Mouse (Mus musculus) MEL (cell line): ENCODE results near the gene Fxyd7. TPM values are rescaled to one million over a fixed set of nuclear protein-coding genes. Genes with fewer than 3 reads are reported as not detected.

ENCODE experiments used
- DNase-seq: peaks from one replicate; pipeline ENCODE4 v3.0.0; 2011; ENCODE audit warnings: low read depth, low spot score
- H3K27ac ChIP-seq: 2 replicates; pipeline ENCODE4 v1.5.1; 2012; ENCODE audit warnings: low read depth, mild to moderate bottlenecking, control low read depth, low read length, moderate library complexity; ENCODE audit not compliant: control insufficient read depth
- H3K27me3 ChIP-seq, 2 experiments: fragments of 150-350 bp in 1 of 2; sonication (generic) in 1 of 2; 2 replicates each; pipeline ENCODE4 v1.6.1; 2012; ENCODE audit warnings: low read length in 2 of 2, mild to moderate bottlenecking in 2 of 2, improper control_type of control experiment in 1 of 2, moderate library complexity in 1 of 2; ENCODE audit not compliant: insufficient read depth in 2 of 2, control insufficient read depth in 1 of 2
- H3K36me3 ChIP-seq, 2 experiments: 2 replicates each; pipeline ENCODE4 v1.6.1; 2012 to 2014; ENCODE audit warnings: low read length in 2 of 2, improper control_type of control experiment in 1 of 2, inconsistent platforms in 1 of 2, mild to moderate bottlenecking in 1 of 2; ENCODE audit not compliant: insufficient read depth in 2 of 2, control insufficient read depth in 1 of 2
- H3K4me1 ChIP-seq, 2 experiments: fragments of 150-350 bp in 1 of 2; sonication (generic) in 1 of 2; 2 replicates each; pipeline ENCODE4 v1.6.1; 2012; ENCODE audit warnings: low read length in 2 of 2, improper control_type of control experiment in 1 of 2, mild to moderate bottlenecking in 1 of 2; ENCODE audit not compliant: insufficient read depth in 2 of 2, control insufficient read depth in 1 of 2
- H3K4me3 ChIP-seq, 2 experiments: fragments of 150-350 bp in 1 of 2; sonication (generic) in 1 of 2; 2 replicates each; pipeline ENCODE4 v1.5.1; 2012; ENCODE audit warnings: low read depth in 2 of 2, low read length in 2 of 2, mild to moderate bottlenecking in 2 of 2, moderate library complexity in 2 of 2, control low read depth in 1 of 2, improper control_type of control experiment in 1 of 2; ENCODE audit not compliant: control insufficient read depth in 1 of 2, insufficient read depth in 1 of 2
- H3K79me2 ChIP-seq: 2 replicates; pipeline ENCODE4 v1.6.1; 2012; ENCODE audit warnings: mild to moderate bottlenecking, low read length, moderate library complexity; ENCODE audit not compliant: control insufficient read depth, poor library complexity, insufficient read depth
- H3K9ac ChIP-seq: 2 replicates; pipeline ENCODE4 v1.6.1; 2012; ENCODE audit warnings: low read depth, mild to moderate bottlenecking, control low read depth, low read length, moderate library complexity; ENCODE audit not compliant: control insufficient read depth, poor library complexity, severe bottlenecking
- H3K9me3 ChIP-seq: fragments of 150-350 bp; sonication (generic); replicated peaks from 2 replicates; pipeline ENCODE4 v1.6.1; 2012; ENCODE audit warnings: mild to moderate bottlenecking, low read length, improper control_type of control experiment, moderate library complexity; ENCODE audit not compliant: insufficient read depth
- CHD1 ChIP-seq: IDR thresholded peaks from 2 replicates; pipeline ENCODE4 v1.6.1; 2012; ENCODE audit warnings: low read depth, mild to moderate bottlenecking, inconsistent platforms, low read length, improper control_type of control experiment
- CHD2 ChIP-seq: IDR thresholded peaks from 2 replicates; pipeline ENCODE4 v1.6.1; 2011; ENCODE audit warnings: low read length, improper control_type of control experiment
- CTCF ChIP-seq, 3 experiments: IDR thresholded peaks in 2 of 3; conservative IDR thresholded peaks in 1 of 3; 2 replicates each; pipeline ENCODE4 v1.5.1; 2011 to 2012; ENCODE audit warnings: low read length in 3 of 3, low read depth in 2 of 3, mild to moderate bottlenecking in 2 of 3, improper control_type of control experiment in 1 of 3, inconsistent platforms in 1 of 3, mixed read lengths in 1 of 3, moderate library complexity in 1 of 3; ENCODE audit not compliant: control insufficient read depth in 1 of 3, insufficient read depth in 1 of 3, poor library complexity in 1 of 3, severe bottlenecking in 1 of 3
- EP300 ChIP-seq, 2 experiments: IDR thresholded peaks; 2 replicates each; pipeline ENCODE4 v1.6.1; 2011; ENCODE audit warnings: improper control_type of control experiment in 2 of 2, low read length in 2 of 2, low read depth in 1 of 2, mild to moderate bottlenecking in 1 of 2
- GABPA ChIP-seq: IDR thresholded peaks from 2 replicates; pipeline ENCODE4 v1.6.1; 2012; ENCODE audit warnings: low read depth, mild to moderate bottlenecking, inconsistent platforms, low read length, improper control_type of control experiment, moderate library complexity
- KAT2A ChIP-seq: conservative IDR thresholded peaks from 2 replicates; pipeline ENCODE4 v1.6.1; 2012; ENCODE audit warnings: low read depth, low read length, improper control_type of control experiment, inconsistent platforms
- MAFK ChIP-seq: IDR thresholded peaks from 2 replicates; pipeline ENCODE4 v1.6.1; 2011; ENCODE audit warnings: low read depth, mild to moderate bottlenecking, low read length, improper control_type of control experiment, borderline replicate concordance
- MEF2A ChIP-seq: IDR thresholded peaks from 2 replicates; pipeline ENCODE4 v1.6.1; 2014; ENCODE audit warnings: low read depth, mild to moderate bottlenecking, inconsistent platforms, low read length, improper control_type of control experiment; ENCODE audit not compliant: poor library complexity, insufficient replicate concordance, severe bottlenecking; ENCODE audit errors: extremely low read depth
- MXI1 ChIP-seq: IDR thresholded peaks from 2 replicates; pipeline ENCODE4 v1.6.1; 2011; ENCODE audit warnings: mild to moderate bottlenecking, low read depth, low read length, improper control_type of control experiment
- MYC ChIP-seq: IDR thresholded peaks from 2 replicates; pipeline ENCODE4 v1.6.1; 2011; ENCODE audit warnings: low read depth, mild to moderate bottlenecking, low read length, improper control_type of control experiment, moderate library complexity
- NRF1 ChIP-seq: IDR thresholded peaks from 2 replicates; pipeline ENCODE4 v1.6.1; 2014; ENCODE audit warnings: low read depth, mild to moderate bottlenecking, inconsistent platforms, low read length, improper control_type of control experiment, moderate library complexity; ENCODE audit not compliant: poor library complexity, insufficient read depth, severe bottlenecking
- POLR2AphosphoS2 ChIP-seq: IDR thresholded peaks from 2 replicates; pipeline ENCODE4 v1.6.1; 2011; ENCODE audit warnings: low read length, improper control_type of control experiment
- SMC3 ChIP-seq: IDR thresholded peaks from 2 replicates; pipeline ENCODE4 v1.6.1; 2011; ENCODE audit warnings: low read depth, low read length, improper control_type of control experiment
- TAL1 ChIP-seq: IDR thresholded peaks from 2 replicates; pipeline ENCODE4 v1.6.1; 2012; ENCODE audit warnings: mild to moderate bottlenecking, inconsistent platforms, low read length, moderate library complexity, mixed read lengths
- TCF12 ChIP-seq: IDR thresholded peaks from 2 replicates; pipeline ENCODE4 v1.6.1; 2014; ENCODE audit warnings: low read depth, mild to moderate bottlenecking, inconsistent platforms, low read length, improper control_type of control experiment, moderate library complexity
- UBTF ChIP-seq: IDR thresholded peaks from 2 replicates; pipeline ENCODE4 v1.6.1; 2012; ENCODE audit warnings: low read depth, mild to moderate bottlenecking, inconsistent platforms, low read length, improper control_type of control experiment, moderate library complexity, borderline replicate concordance; ENCODE audit not compliant: insufficient read depth
- ZKSCAN1 ChIP-seq: IDR thresholded peaks from 2 replicates; pipeline ENCODE4 v1.6.1; 2012; ENCODE audit warnings: low read depth, mild to moderate bottlenecking, inconsistent platforms, low read length, improper control_type of control experiment, moderate library complexity
- ZNF384 ChIP-seq: IDR thresholded peaks from 2 replicates; pipeline ENCODE4 v1.6.1; 2012; ENCODE audit warnings: low read depth, mild to moderate bottlenecking, inconsistent platforms, low read length, improper control_type of control experiment
- polyA plus RNA-seq, 2 experiments: library from polyadenylated mRNA; stranded (reverse) in 1 of 2; unstranded in 1 of 2; fragments of >175 nt in 1 of 2; fragments of >200 nt in 1 of 2; gene quantifications; 2 replicates each; pipeline versions ENCODE4 v1.2.1 to v1.2.4; 2012; ENCODE audit warnings: low replicate concordance in 2 of 2, low read depth in 1 of 2; ENCODE audit not compliant: insufficient read length in 2 of 2, insufficient read depth in 1 of 2, missing spikeins in 1 of 2
- total RNA-seq: library from RNA; depleted of rRNA; stranded (reverse); fragments of 300-350 nt; gene quantifications from 2 replicates; pipeline ENCODE4 v1.2.3, GENCODE M21; 2012

Gene Fxyd7
- total and polyA plus RNA-seq, 3 experiments: 0.11 TPM; not detected in 2

DNA sequence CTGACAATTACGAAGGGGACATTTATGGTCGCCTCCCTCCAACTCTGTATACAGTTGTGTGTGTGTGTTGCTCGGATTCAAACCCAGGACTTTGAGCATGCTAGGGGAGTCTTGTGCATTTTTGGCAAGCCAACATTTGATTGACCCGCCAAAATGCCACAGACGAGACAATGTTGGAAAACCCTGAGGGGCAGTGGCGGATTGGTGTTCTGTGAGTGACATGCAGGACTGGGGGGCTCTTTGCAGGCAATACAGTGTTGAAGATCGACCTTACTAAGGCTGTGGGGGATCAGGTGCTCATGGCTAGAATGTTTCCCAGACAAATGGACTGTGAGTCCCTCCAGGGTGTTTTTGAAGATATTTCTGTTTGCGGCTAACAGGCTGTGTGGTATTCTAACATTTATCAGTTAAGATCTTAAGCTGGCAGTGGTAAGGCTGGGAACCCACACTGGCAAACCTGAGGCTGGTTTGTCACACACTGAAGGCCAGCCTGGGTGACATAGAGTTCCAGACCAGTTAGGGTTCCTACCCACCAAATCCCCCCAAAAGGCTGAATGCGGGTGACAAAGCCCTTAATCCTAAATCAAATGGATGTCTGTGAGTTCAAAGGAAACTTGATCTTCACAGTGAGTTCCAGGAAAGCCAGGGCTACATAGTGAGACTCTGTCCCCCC, 45.8 kb upstream of the Fxyd7 start:
- Histone ChIP-seq H3K4me1 (0 out of 4 replicates have a peak, but pooled peaks cover 0 to 2% of the 10 kb centered on the region in 2 experiments), H3K79me2 (no peaks in the 10 kb centered on the region), H3K9me3 (no peaks in the 10 kb centered on the region), H3K36me3 (no peaks in the 10 kb centered on the region), H3K27me3 (no peaks in the 10 kb centered on the region), H3K27ac (no peak overlapping the region), H3K4me3 (no peak overlapping the region), H3K9ac (no peak overlapping the region)
- no peak for DNase-seq
- no peak for TF ChIP-seq CHD1
- TF ChIP-seq, all 39 proteins: peak for 0

DNA sequence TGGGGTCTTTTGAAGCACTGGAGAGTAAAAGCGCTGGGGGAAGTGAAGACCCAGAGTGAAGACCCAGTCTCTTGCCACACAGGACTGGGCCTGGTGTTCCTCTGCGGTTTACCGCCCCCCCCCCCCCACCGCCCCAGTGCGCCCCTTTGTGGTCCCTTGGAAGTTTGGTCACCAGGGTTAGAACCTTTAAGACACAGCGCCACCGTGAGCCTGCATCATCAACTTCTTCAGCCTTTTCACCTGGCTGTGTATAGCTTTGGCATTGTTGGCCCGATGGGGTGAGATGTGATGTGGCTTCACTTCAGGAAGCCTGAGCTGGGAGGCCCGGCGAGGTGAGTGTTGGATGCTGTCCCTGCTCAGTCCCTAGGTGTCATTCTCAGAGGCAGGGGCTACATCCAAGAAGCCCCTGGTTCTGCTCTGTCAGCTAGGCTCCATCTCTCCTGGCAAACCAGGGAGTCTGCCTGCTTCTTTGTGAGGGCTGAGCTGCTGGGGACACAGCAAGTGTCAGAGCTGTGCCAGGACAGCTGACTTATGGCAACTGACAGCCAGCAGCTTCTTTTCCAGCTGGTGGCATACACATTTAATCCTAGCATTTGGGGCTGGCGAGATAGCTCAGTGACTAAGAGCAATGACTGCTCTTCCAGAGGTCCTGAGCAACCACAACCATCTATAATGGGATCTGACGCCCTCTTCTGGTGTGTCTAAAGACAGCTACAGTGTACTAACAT, 43.7 kb upstream of the Fxyd7 start:
- Histone ChIP-seq H3K4me3 (no peak overlapping the region), H3K27ac (no peak overlapping the region), H3K27me3 (no peaks in the 10 kb centered on the region), H3K79me2 (no peaks in the 10 kb centered on the region), H3K9ac (no peak overlapping the region), H3K4me1 (no peaks in the 10 kb centered on the region), H3K36me3 (no peaks in the 10 kb centered on the region), H3K9me3 (no peaks in the 10 kb centered on the region)
- DNase-seq: no peak
- no peak for TF ChIP-seq MXI1
- TF ChIP-seq KAT2A: no peak
- TF ChIP-seq MAFK: no peak
- TF ChIP-seq GABPA: no peak
- no peak for TF ChIP-seq CTCF (IDR thresholded peaks at IDR 0.05 in 2 of 3, conservative IDR thresholded peaks at IDR 0.05 in 1 of 3; ENCODE audit: control insufficient read depth in 1 of 3, insufficient read depth in 1 of 3, low read depth in 2 of 3, low read length in 3 of 3, poor library complexity in 1 of 3, severe bottlenecking in 1 of 3)
- TF ChIP-seq MYC: no peak
- TF ChIP-seq EP300 (IDR thresholded peaks at IDR 0.05; ENCODE audit: low read depth in 1 of 2, low read length in 2 of 2): no peak
- TF ChIP-seq CHD2: no peak
- TF ChIP-seq TAL1: no peak
- TF ChIP-seq NRF1: no peak
- TF ChIP-seq TCF12: no peak
- TF ChIP-seq ZNF384: no peak
- TF ChIP-seq UBTF: no peak
- TF ChIP-seq SMC3: no peak
- no peak for TF ChIP-seq ZKSCAN1
- no peak for TF ChIP-seq POLR2AphosphoS2
- TF ChIP-seq MEF2A: no peak
